Mouse (Mus musculus): ENCODE results near the gene Tmem201. TPM values are rescaled to one million over a fixed set of nuclear protein-coding genes. Genes with fewer than 3 reads are reported as not detected.
A peak's percentile ranks its signal among the peaks of the same experiment; 100 is the strongest.

Gene Tmem201
- polyA plus RNA-seq, 1 experiment, result 8.2 TPM

GRCm38 (mm10) chr4:149679056-149679770 is 58.6 kb downstream of the Tmem201 start:
- Histone ChIP-seq H3K4me1 (ENCODE audit: control insufficient read depth, insufficient read depth, low read length) (peaks cover 1% of the 10 kb centered on the region; the same call in 1 of the 2 replicates), H3K27ac (ENCODE audit: control insufficient read depth, insufficient read depth, low read depth, low read length, poor library complexity) (no peak overlapping the region), H3K4me3 (replicated peaks; ENCODE audit: control insufficient read depth, low read depth, low read length) (no peak overlapping the region)
- 76% methylated on average over 11 of the region's 11 CpGs for WGBS
- no peak for TF ChIP-seq POLR2A (IDR thresholded peaks at IDR 0.05; ENCODE audit: borderline replicate concordance, control insufficient read depth, low read depth, low read length)
- TF ChIP-seq CTCF (IDR thresholded peaks at IDR 0.05; ENCODE audit: control insufficient read depth, insufficient read depth, low read length), result no peak

GRCm38 (mm10) chr4:149678006-149678405 is 59.8 kb downstream of the Tmem201 start:
- H3K4me1 ChIP-seq (ENCODE audit: control insufficient read depth, insufficient read depth, low read length), result peaks cover 1% of the 10 kb centered on the region; the same call in 1 of the 2 replicates
- TF ChIP-seq POLR2A (IDR thresholded peaks at IDR 0.05; ENCODE audit: borderline replicate concordance, control insufficient read depth, low read depth, low read length), result no peak
- no peak for TF ChIP-seq CTCF (IDR thresholded peaks at IDR 0.05; ENCODE audit: control insufficient read depth, insufficient read depth, low read length)
- 90% methylated on average over 1 of the region's 1 CpGs for WGBS
- H3K4me3 ChIP-seq (replicated peaks; ENCODE audit: control insufficient read depth, low read depth, low read length), result no peak overlapping the region
- H3K27ac ChIP-seq (ENCODE audit: control insufficient read depth, insufficient read depth, low read depth, low read length, poor library complexity), result no peak overlapping the region

- Histone ChIP-seq H3K27ac (ENCODE audit: control insufficient read depth, insufficient read depth, low read depth, low read length, poor library complexity) (no peak overlapping the region), H3K4me1 (ENCODE audit: control insufficient read depth, insufficient read depth, low read length) (peaks cover 1% of the 10 kb centered on the region; the same call in 1 of the 2 replicates), H3K4me3 (replicated peaks; ENCODE audit: control insufficient read depth, low read depth, low read length) (peak overlapping the region; percentile 7)
- WGBS, result 27% methylated on average over 58 of the region's 60 CpGs
- no peak for TF ChIP-seq POLR2A (IDR thresholded peaks at IDR 0.05; ENCODE audit: borderline replicate concordance, control insufficient read depth, low read depth, low read length)
Measured at GRCm38 (mm10) chr4:149675378-149676261, 62.2 kb downstream of the Tmem201 start.

GRCm38 (mm10) chr4:149674814-149675377 is 62.9 kb downstream of the Tmem201 start:
- TF ChIP-seq CTCF (IDR thresholded peaks at IDR 0.05; ENCODE audit: control insufficient read depth, insufficient read depth, low read length) (no peak), POLR2A (IDR thresholded peaks at IDR 0.05; ENCODE audit: borderline replicate concordance, control insufficient read depth, low read depth, low read length) (no peak)
- peaks cover 1% of the 10 kb centered on the region; the same call in 1 of the 2 replicates for H3K4me1 ChIP-seq (ENCODE audit: control insufficient read depth, insufficient read depth, low read length)
- H3K4me3 ChIP-seq (replicated peaks; ENCODE audit: control insufficient read depth, low read depth, low read length), result no peak overlapping the region
- no peak overlapping the region for H3K27ac ChIP-seq (ENCODE audit: control insufficient read depth, insufficient read depth, low read depth, low read length, poor library complexity)
- WGBS, result 72% methylated on average over 8 of the region's 8 CpGs

- Histone ChIP-seq H3K4me3 (replicated peaks; ENCODE audit: control insufficient read depth, low read depth, low read length) (no peak overlapping the region), H3K4me1 (ENCODE audit: control insufficient read depth, insufficient read depth, low read length) (peaks cover 1% of the 10 kb centered on the region; the same call in 1 of the 2 replicates), H3K27ac (ENCODE audit: control insufficient read depth, insufficient read depth, low read depth, low read length, poor library complexity) (no peak overlapping the region)
- 91% methylated on average over 5 of the region's 5 CpGs for WGBS
- TF ChIP-seq CTCF (IDR thresholded peaks at IDR 0.05; ENCODE audit: control insufficient read depth, insufficient read depth, low read length) (no peak), POLR2A (IDR thresholded peaks at IDR 0.05; ENCODE audit: borderline replicate concordance, control insufficient read depth, low read depth, low read length) (no peak)
Measured at GRCm38 (mm10) chr4:149672747-149673146, 65.1 kb downstream of the Tmem201 start.

- Histone ChIP-seq H3K4me3 (replicated peaks; ENCODE audit: control insufficient read depth, low read depth, low read length) (no peak overlapping the region), H3K4me1 (ENCODE audit: control insufficient read depth, insufficient read depth, low read length) (no peaks in the 10 kb centered on the region; the same call in 1 of the 2 replicates), H3K27ac (ENCODE audit: control insufficient read depth, insufficient read depth, low read depth, low read length, poor library complexity) (no peak overlapping the region)
- TF ChIP-seq CTCF (IDR thresholded peaks at IDR 0.05; ENCODE audit: control insufficient read depth, insufficient read depth, low read length) (no peak), POLR2A (IDR thresholded peaks at IDR 0.05; ENCODE audit: borderline replicate concordance, control insufficient read depth, low read depth, low read length) (no peak)
- WGBS, result 93% methylated on average over 6 of the region's 6 CpGs
Measured at GRCm38 (mm10) chr4:149671175-149671574, 66.7 kb downstream of the Tmem201 start.

- Histone ChIP-seq H3K4me1 (ENCODE audit: control insufficient read depth, insufficient read depth, low read length) (peaks cover 9% of the 10 kb centered on the region), H3K4me3 (replicated peaks; ENCODE audit: control insufficient read depth, low read depth, low read length) (no peak overlapping the region), H3K27ac (ENCODE audit: control insufficient read depth, insufficient read depth, low read depth, low read length, poor library complexity) (peak overlapping the region; percentile 53)
- TF ChIP-seq CTCF (IDR thresholded peaks at IDR 0.05; ENCODE audit: control insufficient read depth, insufficient read depth, low read length), result no peak
- no peak for TF ChIP-seq POLR2A (IDR thresholded peaks at IDR 0.05; ENCODE audit: borderline replicate concordance, control insufficient read depth, low read depth, low read length)
- 39% methylated on average over 6 of the region's 6 CpGs for WGBS
Measured at GRCm38 (mm10) chr4:149665692-149666090, 72.2 kb downstream of the Tmem201 start.

Other genes starting within 250 kb of the Tmem201 start
- 4.8 and 6.0 TPM in 2 replicates for gene Ctnnbip1, start 219.8 kb downstream of the Tmem201 start, polyA plus RNA-seq (2011; ENCODE audit: insufficient read depth, insufficient read length, low replicate concordance, missing spikeins)
- gene Clstn1, start 151.6 kb downstream of the Tmem201 start, polyA plus RNA-seq (2011; ENCODE audit: insufficient read depth, insufficient read length, low replicate concordance, missing spikeins), result 3.9 and 6.3 TPM in 2 replicates
- 41.8 and 88.3 TPM in 2 replicates for gene Pik3cd, start 35.5 kb downstream of the Tmem201 start, polyA plus RNA-seq (2011; ENCODE audit: insufficient read depth, insufficient read length, low replicate concordance, missing spikeins)
- gene Slc25a33, start 36.2 kb upstream of the Tmem201 start, polyA plus RNA-seq (2011; ENCODE audit: insufficient read depth, insufficient read length, low replicate concordance, missing spikeins), result 4.3 TPM in 1 of 2 replicates, not detected in the other
- 1.8 and 3.9 TPM in 2 replicates for gene Spsb1, start 217.0 kb upstream of the Tmem201 start, polyA plus RNA-seq (2011; ENCODE audit: insufficient read depth, insufficient read length, low replicate concordance, missing spikeins)

All from bone marrow, adult 2 months (tissue).